Mouse (Mus musculus) ES-Bruce4 (cell line): ENCODE measurements at regions not wholly inside any gene's neighbourhood (a gene's known extent, or its start where the extent isn't known, plus 50 kb on each side); places are given as distances from the start of the nearest gene placed in this dataset.

Source experiments
- H3K27ac ChIP-seq: 2 replicates; pipeline ENCODE4 v1.5.1; 2012; ENCODE audit warnings: low read length, inconsistent platforms; ENCODE audit not compliant: insufficient read depth
- H3K27me3 ChIP-seq: 2 replicates; pipeline ENCODE4 v1.6.1; 2012; ENCODE audit warnings: mild to moderate bottlenecking, low read length, inconsistent platforms; ENCODE audit not compliant: control insufficient read depth, poor library complexity, insufficient read depth, severe bottlenecking
- H3K36me3 ChIP-seq: 2 replicates; pipeline ENCODE4 v1.6.1; 2012; ENCODE audit warnings: inconsistent platforms, mild to moderate bottlenecking, low read length, moderate library complexity; ENCODE audit not compliant: control insufficient read depth, poor library complexity, insufficient read depth, severe bottlenecking
- H3K4me1 ChIP-seq: one replicate; pipeline ENCODE4 v1.8.1; 2011; ENCODE audit warnings: low read length; ENCODE audit not compliant: control insufficient read depth, insufficient read depth
- H3K4me3 ChIP-seq: 2 replicates; pipeline ENCODE4 v1.5.1; 2011; ENCODE audit warnings: low read depth, mild to moderate bottlenecking, low read length
- H3K9ac ChIP-seq: 2 replicates; pipeline ENCODE4 v1.6.1; 2012; ENCODE audit warnings: low read depth, mild to moderate bottlenecking, inconsistent platforms; ENCODE audit not compliant: poor library complexity, severe bottlenecking
- H3K9me3 ChIP-seq: replicated peaks from 2 replicates; pipeline ENCODE4 v1.6.1; 2012; ENCODE audit warnings: mild to moderate bottlenecking, low read length, inconsistent platforms; ENCODE audit not compliant: control insufficient read depth, poor library complexity, insufficient read depth, severe bottlenecking
- CTCF ChIP-seq: IDR thresholded peaks from one replicate; pipeline ENCODE4 v1.8.1; 2011; ENCODE audit warnings: low read depth, low read length
- EP300 ChIP-seq: IDR thresholded peaks from 2 replicates; pipeline ENCODE4 v1.6.1; 2011; ENCODE audit warnings: low read depth, low read length; ENCODE audit not compliant: insufficient read depth
- POLR2A ChIP-seq: IDR thresholded peaks from one replicate; pipeline ENCODE4 v1.8.1; 2011; ENCODE audit warnings: low read length; ENCODE audit not compliant: insufficient read depth

DNA sequence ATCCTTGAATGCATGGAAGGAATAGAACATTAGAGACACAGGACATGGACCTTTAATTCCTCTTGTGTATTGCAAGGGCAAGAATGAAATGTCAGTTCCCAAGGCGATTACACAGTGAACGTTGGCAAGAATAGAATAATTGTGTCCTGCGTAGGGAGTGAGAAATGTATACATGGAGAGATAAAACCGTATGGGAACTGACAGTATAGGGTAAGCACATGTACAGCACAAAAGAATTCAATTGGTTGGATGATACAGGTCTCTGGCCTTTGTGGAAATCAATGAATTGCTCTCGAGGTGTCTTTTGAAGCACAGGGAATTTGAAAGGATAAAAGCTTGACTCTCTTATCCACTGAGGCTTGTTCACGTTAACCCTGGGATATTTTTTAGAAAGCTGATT is 415.4 kb upstream of the Dph6 start:
- no peaks in the 10 kb centered on the region for H3K36me3 ChIP-seq
- no peak overlapping the region for H3K9ac ChIP-seq
- H3K4me3 ChIP-seq, result no peak overlapping the region
- TF ChIP-seq POLR2A (no peak), EP300 (no peak), CTCF (no peak)
- no peaks in the 10 kb centered on the region for H3K4me1 ChIP-seq
- no peaks in the 10 kb centered on the region for H3K27me3 ChIP-seq
- H3K9me3 ChIP-seq, result no peaks in the 10 kb centered on the region
- no peak overlapping the region for H3K27ac ChIP-seq

DNA sequence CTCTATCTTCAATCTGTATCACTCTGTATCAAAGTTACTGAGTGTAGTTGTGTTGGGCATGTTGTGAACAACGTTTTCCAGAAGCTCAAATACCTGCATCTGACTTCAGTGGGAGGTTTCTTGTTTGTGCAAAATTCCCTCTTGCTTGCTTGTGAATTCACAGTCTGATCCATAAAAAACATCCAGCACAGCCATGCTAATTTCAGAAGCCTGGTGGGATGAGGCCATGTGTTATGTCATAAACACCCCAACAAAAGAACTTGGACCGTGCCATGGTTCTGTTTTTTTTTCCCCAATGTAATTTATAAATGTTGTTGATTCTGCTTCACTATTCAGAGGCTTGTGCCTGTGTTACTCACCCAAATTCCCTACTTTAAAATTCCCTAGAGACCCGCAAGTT is 415.9 kb upstream of the Dph6 start:
- Histone ChIP-seq H3K9ac (no peak overlapping the region), H3K36me3 (no peaks in the 10 kb centered on the region), H3K4me1 (no peaks in the 10 kb centered on the region), H3K27ac (no peak overlapping the region), H3K4me3 (no peak overlapping the region), H3K9me3 (no peaks in the 10 kb centered on the region), H3K27me3 (no peaks in the 10 kb centered on the region)
- TF ChIP-seq EP300 (no peak), POLR2A (no peak), CTCF (no peak)

DNA sequence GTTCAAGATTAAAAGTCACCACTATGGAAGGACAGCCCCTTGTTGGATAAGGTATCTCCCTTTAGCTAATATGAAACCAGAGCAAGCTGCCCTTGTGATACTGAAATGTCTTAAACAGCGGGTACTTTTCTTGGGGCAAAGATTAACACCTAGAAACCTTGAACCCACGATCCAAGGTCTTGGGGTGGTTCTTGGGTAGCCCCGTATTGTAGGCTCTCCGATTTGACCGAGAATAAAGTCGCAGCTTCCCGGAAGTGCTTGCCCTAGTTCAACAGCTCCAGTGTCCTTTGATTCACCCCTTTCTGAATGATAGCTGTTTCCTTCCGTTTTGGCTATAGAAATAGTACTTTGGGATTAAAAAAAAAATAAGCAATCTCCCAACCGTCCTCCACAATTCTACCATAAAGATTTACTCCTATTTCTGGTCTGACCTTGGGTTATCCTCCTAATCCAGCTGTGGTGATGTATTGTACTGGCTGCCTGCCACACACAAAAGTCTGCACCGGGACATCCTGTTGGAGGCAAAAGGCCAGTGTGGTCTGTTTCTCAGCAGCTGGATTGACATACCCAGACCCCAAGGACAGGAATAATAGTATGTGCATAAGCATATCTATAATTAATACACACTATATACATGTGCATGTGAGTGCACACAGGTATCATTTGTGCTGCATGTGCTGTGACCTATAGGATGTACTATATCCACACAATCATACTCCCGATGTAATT is 427.0 kb upstream of the Dph6 start:
- Histone ChIP-seq H3K36me3 (no peaks in the 10 kb centered on the region), H3K4me1 (no peaks in the 10 kb centered on the region), H3K9me3 (no peaks in the 10 kb centered on the region), H3K27ac (no peak overlapping the region), H3K4me3 (no peak overlapping the region), H3K27me3 (no peaks in the 10 kb centered on the region), H3K9ac (no peak overlapping the region)
- no peak for TF ChIP-seq EP300
- TF ChIP-seq CTCF, result no peak
- no peak for TF ChIP-seq POLR2A

DNA sequence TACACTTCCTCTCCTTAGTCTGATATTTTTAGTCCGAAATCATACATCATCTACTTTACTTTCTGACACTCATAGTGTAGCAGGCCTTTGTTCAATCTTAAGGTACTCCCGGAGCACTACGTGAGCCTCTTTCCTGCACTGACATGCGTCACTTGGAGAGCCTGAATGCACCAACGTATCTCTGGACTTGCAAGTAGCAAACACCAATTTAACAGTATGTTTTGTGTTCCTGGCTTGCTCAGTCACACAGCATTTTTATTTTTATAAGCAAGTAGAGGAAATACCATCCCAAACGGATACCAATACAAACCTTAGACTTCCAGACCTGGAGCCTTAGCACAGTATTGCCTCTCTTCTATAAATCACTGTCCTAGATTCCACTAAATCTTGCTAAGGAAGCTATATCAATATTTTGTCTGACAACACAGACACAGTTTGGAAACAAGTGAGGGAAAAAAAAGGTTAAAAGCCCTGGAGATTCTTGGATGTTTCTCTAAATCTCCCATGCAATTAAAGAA is 427.6 kb upstream of the Dph6 start:
- Histone ChIP-seq H3K4me3 (no peak overlapping the region), H3K27ac (no peak overlapping the region)

DNA sequence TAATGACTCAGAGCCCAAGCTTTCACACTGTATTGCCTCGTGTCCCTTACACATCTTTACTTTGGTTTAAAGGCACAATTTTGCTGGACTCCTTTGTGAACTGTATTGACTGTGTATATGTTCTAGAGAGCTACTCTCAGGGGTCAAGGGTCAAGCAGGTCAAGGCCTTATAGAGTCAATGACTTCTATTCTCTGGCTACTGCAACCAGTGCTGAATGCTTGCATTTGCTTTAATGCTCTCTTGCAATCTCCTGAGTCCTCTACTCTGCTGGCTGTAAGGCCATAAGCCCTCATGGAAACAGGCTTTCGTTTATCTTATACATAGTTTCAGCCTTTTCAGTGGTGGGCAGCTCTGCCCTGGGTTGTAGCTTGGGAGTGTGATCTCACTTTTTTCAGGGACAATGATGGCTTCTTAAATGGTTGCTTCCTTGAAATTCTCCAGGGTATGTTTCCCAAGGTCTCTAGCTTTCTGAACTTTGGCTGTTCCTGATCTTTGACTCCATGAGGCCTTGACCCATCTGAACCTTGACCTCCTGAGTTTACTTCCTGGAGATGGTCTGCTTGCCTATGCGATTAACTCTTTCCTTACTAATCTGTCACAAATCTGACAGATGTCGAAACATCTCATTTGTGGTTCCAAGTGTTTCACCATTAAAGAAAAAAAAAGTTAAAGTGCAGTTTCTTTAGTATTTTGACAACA is 433.8 kb upstream of the Dph6 start:
- no peak overlapping the region for H3K4me3 ChIP-seq
- no peak overlapping the region for H3K27ac ChIP-seq
- H3K9ac ChIP-seq, result no peak overlapping the region
- no peaks in the 10 kb centered on the region for H3K9me3 ChIP-seq
- TF ChIP-seq CTCF, result no peak
- no peak for TF ChIP-seq EP300
- H3K4me1 ChIP-seq, result no peaks in the 10 kb centered on the region
- no peaks in the 10 kb centered on the region for H3K27me3 ChIP-seq
- no peaks in the 10 kb centered on the region for H3K36me3 ChIP-seq

More for the DNA sequence above, 427.6 kb upstream of the Dph6 start:
- Histone ChIP-seq H3K9me3 (no peaks in the 10 kb centered on the region), H3K9ac (no peak overlapping the region), H3K27me3 (no peaks in the 10 kb centered on the region), H3K4me1 (no peaks in the 10 kb centered on the region), H3K36me3 (no peaks in the 10 kb centered on the region)
- no peak for TF ChIP-seq EP300
- no peak for TF ChIP-seq CTCF
- TF ChIP-seq POLR2A, result no peak

DNA sequence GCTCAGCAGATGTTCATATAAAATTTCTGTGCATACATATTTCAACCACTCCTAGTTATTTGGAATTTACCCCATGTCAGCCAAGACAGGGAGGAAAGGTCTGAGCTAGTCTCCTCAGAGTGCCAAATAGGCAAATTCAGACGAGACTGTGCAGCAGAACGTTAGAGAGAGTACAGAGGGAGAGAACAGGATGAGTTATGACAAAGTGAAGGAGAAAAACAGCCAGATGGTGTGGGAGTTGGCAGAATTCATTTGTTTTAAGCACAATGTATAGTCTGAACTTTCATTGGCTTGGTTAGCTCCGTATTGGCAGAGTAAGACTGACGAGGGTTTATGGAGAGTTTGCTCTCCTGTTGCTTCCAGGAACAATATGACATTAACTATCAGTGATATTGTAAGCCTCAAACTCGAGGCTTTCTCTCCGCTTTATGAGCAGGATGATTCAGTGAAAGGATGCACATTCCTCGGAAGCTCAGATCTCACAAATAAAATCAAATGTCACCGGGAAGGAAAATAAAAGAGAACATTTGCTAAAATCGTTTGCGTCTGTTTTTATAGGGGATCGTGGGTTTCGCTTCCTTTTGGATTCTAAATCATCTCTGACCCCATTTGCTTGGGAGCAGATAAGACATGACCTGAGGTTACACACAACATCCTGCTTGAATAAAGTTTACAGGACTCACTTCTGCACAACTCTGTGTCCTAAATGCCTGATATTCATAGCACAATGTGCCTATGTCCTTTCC is 435.8 kb upstream of the Dph6 start:
- no peaks in the 10 kb centered on the region for H3K36me3 ChIP-seq
- H3K4me1 ChIP-seq, result no peaks in the 10 kb centered on the region
- H3K27ac ChIP-seq, result no peak overlapping the region
- H3K9me3 ChIP-seq, result no peaks in the 10 kb centered on the region
- TF ChIP-seq POLR2A (no peak), CTCF (no peak), EP300 (no peak)
- no peak overlapping the region for H3K4me3 ChIP-seq
- H3K27me3 ChIP-seq, result no peaks in the 10 kb centered on the region
- no peak overlapping the region for H3K9ac ChIP-seq
